Mouse (Mus musculus): Measurements from ENCODE around the gene Cela2a. TPM values are rescaled to one million over a fixed set of nuclear protein-coding genes. Genes with fewer than 3 reads are reported as not detected.

The Cela2a gene
- polyA plus RNA-seq, 1 experiment: not detected

DNA sequence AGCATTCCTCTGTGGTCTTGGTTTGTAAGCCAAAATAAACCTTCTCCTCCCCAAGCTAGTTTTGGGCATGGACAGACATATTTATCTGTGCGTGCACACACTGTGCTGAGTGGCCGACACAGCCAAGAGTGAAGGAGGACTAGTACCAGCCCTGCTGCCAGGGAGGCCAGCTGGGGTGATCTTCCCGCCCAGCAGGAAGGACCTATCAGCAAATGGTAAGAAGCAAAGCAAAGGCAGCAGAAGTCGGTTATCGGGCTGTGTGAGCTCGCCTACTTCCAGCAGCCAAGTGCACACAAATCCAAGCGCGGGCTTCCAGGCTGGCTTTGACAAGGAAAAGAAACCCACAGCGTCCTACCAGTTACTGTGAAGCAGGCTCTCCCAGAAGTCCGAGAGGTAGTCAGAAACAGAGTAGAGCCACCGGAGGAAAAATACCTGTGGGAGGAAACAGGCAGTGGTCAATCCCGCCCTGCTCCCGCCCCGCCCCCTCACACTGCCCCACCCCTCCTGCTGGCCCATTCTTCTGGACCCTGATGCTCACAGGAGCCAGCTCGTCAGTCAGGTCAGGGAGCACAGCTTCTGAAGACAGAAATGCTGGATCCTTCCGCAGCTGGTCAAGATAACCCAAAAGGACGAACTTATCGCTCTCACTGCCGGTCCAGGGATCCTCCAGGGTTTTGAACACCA lies 58.5 kb downstream of the Cela2a start:
- WGBS: 73% methylated on average over 19 of the region's 19 CpGs
- TF ChIP-seq CTCF (IDR thresholded peaks at IDR 0.05; ENCODE audit: control insufficient read depth, insufficient read depth, low read length) (no peak), POLR2A (IDR thresholded peaks at IDR 0.05; ENCODE audit: borderline replicate concordance, control insufficient read depth, low read depth, low read length) (peak; percentile 74)
- peak overlapping the region; percentile 75 for H3K27ac ChIP-seq (ENCODE audit: control insufficient read depth, insufficient read depth, low read depth, low read length, poor library complexity)
- H3K4me1 ChIP-seq (ENCODE audit: control insufficient read depth, insufficient read depth, low read length): peaks cover 1% of the 10 kb centered on the region
- peak overlapping the region; percentile 50 for H3K4me3 ChIP-seq (replicated peaks; ENCODE audit: control insufficient read depth, low read depth, low read length)

DNA sequence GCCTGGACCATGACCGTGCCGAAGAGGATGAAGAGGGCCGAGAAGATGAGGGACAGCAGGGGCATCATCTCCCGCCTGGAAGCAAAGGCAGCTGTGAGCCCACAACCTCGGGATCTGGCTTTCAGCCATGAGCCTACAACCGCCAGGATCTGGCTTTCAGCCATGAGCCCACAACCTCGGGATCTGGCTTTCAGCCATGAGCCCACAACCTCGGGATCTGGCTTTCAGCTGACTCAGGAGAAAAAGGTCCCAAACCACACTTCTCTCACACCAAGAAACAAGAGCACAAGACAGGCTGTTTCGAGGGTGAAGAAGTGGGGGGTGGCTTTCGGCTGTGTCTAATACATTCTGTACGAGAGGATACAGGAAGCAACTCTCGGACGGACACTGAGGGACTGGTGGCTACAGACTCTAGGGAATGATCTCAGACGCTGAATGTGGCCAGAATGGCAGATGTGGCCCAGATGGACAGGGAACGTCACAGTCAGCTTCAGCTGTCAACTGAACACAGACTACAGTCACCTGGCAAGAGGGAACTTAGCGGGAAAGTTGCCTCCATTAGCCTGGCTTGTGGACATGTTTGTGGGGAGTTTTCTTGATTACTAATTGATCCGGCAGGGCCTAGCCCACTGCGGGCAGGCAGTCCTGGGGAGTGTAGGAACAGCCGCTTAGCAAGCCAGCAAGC lies 59.1 kb downstream of the Cela2a start:
- peak overlapping the region; percentile 50 for H3K4me3 ChIP-seq (replicated peaks; ENCODE audit: control insufficient read depth, low read depth, low read length)
- 66% methylated on average over 19 of the region's 19 CpGs for WGBS
- peaks cover 1% of the 10 kb centered on the region for H3K4me1 ChIP-seq (ENCODE audit: control insufficient read depth, insufficient read depth, low read length)
- peak overlapping the region; percentile 75 for H3K27ac ChIP-seq (ENCODE audit: control insufficient read depth, insufficient read depth, low read depth, low read length, poor library complexity)
- no peak for TF ChIP-seq CTCF (IDR thresholded peaks at IDR 0.05; ENCODE audit: control insufficient read depth, insufficient read depth, low read length)
- no peak for TF ChIP-seq POLR2A (IDR thresholded peaks at IDR 0.05; ENCODE audit: borderline replicate concordance, control insufficient read depth, low read depth, low read length)

DNA sequence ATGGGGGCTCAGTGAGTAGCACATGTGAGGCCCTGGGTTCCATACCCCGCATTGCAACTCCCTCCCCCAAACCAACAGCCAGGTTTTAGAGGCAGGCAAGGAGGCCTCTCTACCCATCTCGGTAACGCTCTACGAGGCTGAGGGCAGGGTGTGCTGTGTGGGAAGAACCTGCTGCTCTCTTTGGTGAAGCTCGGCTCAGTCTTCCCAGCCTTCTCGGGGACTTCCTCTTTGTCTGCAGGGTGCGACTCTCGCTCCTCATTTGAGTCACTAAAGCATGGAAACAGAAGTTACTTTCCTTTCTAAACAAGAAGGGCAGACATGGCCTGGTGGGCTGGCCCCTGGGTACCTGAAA lies 59.7 kb downstream of the Cela2a start:
- H3K4me1 ChIP-seq (ENCODE audit: control insufficient read depth, insufficient read depth, low read length): no peaks in the 10 kb centered on the region; the same call in none of the 2 replicates
- no peak overlapping the region for H3K4me3 ChIP-seq (replicated peaks; ENCODE audit: control insufficient read depth, low read depth, low read length)
- WGBS: 23% methylated on average over 8 of the region's 8 CpGs
- TF ChIP-seq POLR2A (IDR thresholded peaks at IDR 0.05; ENCODE audit: borderline replicate concordance, control insufficient read depth, low read depth, low read length) (no peak), CTCF (IDR thresholded peaks at IDR 0.05; ENCODE audit: control insufficient read depth, insufficient read depth, low read length) (no peak)
- peak overlapping the region; percentile 75 for H3K27ac ChIP-seq (ENCODE audit: control insufficient read depth, insufficient read depth, low read depth, low read length, poor library complexity)

- Histone ChIP-seq H3K4me1 (ENCODE audit: control insufficient read depth, insufficient read depth, low read length) (no peaks in the 10 kb centered on the region; the same call in 1 of the 2 replicates), H3K27ac (ENCODE audit: control insufficient read depth, insufficient read depth, low read depth, low read length, poor library complexity) (no peak overlapping the region), H3K4me3 (replicated peaks; ENCODE audit: control insufficient read depth, low read depth, low read length) (no peak overlapping the region)
- 89% methylated on average over 3 of the region's 3 CpGs for WGBS
- TF ChIP-seq CTCF (IDR thresholded peaks at IDR 0.05; ENCODE audit: control insufficient read depth, insufficient read depth, low read length) (no peak), POLR2A (IDR thresholded peaks at IDR 0.05; ENCODE audit: borderline replicate concordance, control insufficient read depth, low read depth, low read length) (no peak)
Observed at GRCm38 (mm10) chr4:141765008-141765407, 61.0 kb downstream of the Cela2a start.

Other genes with a start within 250 kb of the Cela2a start
- gene Fblim1, start 220.1 kb downstream of the Cela2a start, polyA plus RNA-seq (2011; ENCODE audit: insufficient read depth, insufficient read length, low replicate concordance, missing spikeins): 1.2 and 9.3 TPM in 2 replicates
- 0.57 and 1.8 TPM in 2 replicates for gene Tmem82, start 207.5 kb downstream of the Cela2a start, polyA plus RNA-seq (2011; ENCODE audit: insufficient read depth, insufficient read length, low replicate concordance, missing spikeins)
- 5.6 and 5.8 TPM in 2 replicates for gene Slc25a34, start 202.3 kb downstream of the Cela2a start, polyA plus RNA-seq (2011; ENCODE audit: insufficient read depth, insufficient read length, low replicate concordance, missing spikeins)
- gene Plekhm2, start 161.3 kb downstream of the Cela2a start, polyA plus RNA-seq (2011; ENCODE audit: insufficient read depth, insufficient read length, low replicate concordance, missing spikeins): 16.5 and 24.5 TPM in 2 replicates
- gene Rsc1a1, start 140.6 kb downstream of the Cela2a start, polyA plus RNA-seq (2011; ENCODE audit: insufficient read depth, insufficient read length, low replicate concordance, missing spikeins): 4.1 TPM in 1 of 2 replicates, not detected in the other
- gene Ddi2, start 102.7 kb downstream of the Cela2a start, polyA plus RNA-seq (2011; ENCODE audit: insufficient read depth, insufficient read length, low replicate concordance, missing spikeins): 14.5 and 20.4 TPM in 2 replicates
- gene Agmat, start 79.5 kb downstream of the Cela2a start, polyA plus RNA-seq (2011; ENCODE audit: insufficient read depth, insufficient read length, low replicate concordance, missing spikeins): 1.8 TPM in 1 of 2 replicates, not detected in the other
- 4.9 and 9.0 TPM in 2 replicates for gene Dnajc16, start 35.2 kb downstream of the Cela2a start, polyA plus RNA-seq (2011; ENCODE audit: insufficient read depth, insufficient read length, low replicate concordance, missing spikeins)
- gene Casp9, start 32.5 kb downstream of the Cela2a start, polyA plus RNA-seq (2011; ENCODE audit: insufficient read depth, insufficient read length, low replicate concordance, missing spikeins): 9.2 and 20.7 TPM in 2 replicates
- not detected in 2 replicates for gene Ctrc, start 20.2 kb upstream of the Cela2a start, polyA plus RNA-seq (2011; ENCODE audit: insufficient read depth, insufficient read length, low replicate concordance, missing spikeins)
- gene Efhd2, start 48.8 kb upstream of the Cela2a start, polyA plus RNA-seq (2011; ENCODE audit: insufficient read depth, insufficient read length, low replicate concordance, missing spikeins): 15.9 and 23.8 TPM in 2 replicates
- 1.3 TPM in 1 of 2 replicates, not detected in the other for gene Fhad1, start 188.9 kb upstream of the Cela2a start, polyA plus RNA-seq (2011; ENCODE audit: insufficient read depth, insufficient read length, low replicate concordance, missing spikeins)